Comparison of ENCODE assay signal across 19 mouse cellular contexts in genomic region chr11:35292228-35292747, GRCm38 (mm10).
DNase-seq lines count a peak whose midpoint lies in the region; ATAC-seq lines count a peak whose summit lies in the region.
"Had no signal": no experiment of that assay in that cellular context is flagged by ENCODE, and none has a peak within 500 bp of the region (broad histone marks: within the 10 kb centered on the region; RNA-seq: fewer than 3 reads in every experiment).

No protein-coding gene starts in this region.

- no peak for DNase-seq in heart, embryonic 10.5 days (ENCODE audit: low spot score)
- DNase-seq in heart, postnatal 10 days = no peak
- DNase-seq in heart, postnatal 14 days = no peak
- DNase-seq in neural tube, embryonic 10.5 days (ENCODE audit: extremely low spot score, low spot score) = no peak
- DNase-seq in cerebellum, postnatal 4 days (ENCODE audit: low spot score in 2 of 2) = no peak
- DNase-seq: adrenal gland, adult 2 months; adrenal gland, postnatal 25 days; cerebellum, adult 18-20 months; cerebellum, adult 9-11 months; cerebellum, postnatal 36 days; forebrain, postnatal 0 days; gastrocnemius, postnatal 14 days; kidney, adult 11 months had no signal

- 70% methylated on average over 8 of the region's 8 CpGs for WGBS in heart, embryonic 10.5 days
- WGBS in heart, embryonic 16.5 days = 45% methylated on average over 8 of the region's 8 CpGs
- WGBS in neural tube, embryonic 15.5 days = 64% methylated on average over 8 of the region's 8 CpGs

- H3K4me2 ChIP-seq in heart, embryonic 16.5 days (ENCODE audit: low read depth, low read length) = no peak overlapping the region
- no peak overlapping the region for H3K4me2 ChIP-seq in neural tube, embryonic 15.5 days
- H3K4me2 ChIP-seq: forebrain, embryonic 13.5 days; hindbrain, embryonic 13.5 days had no signal

- no peak overlapping the region for H3K9ac ChIP-seq in heart, embryonic 16.5 days (ENCODE audit: low read length)
- no peak overlapping the region for H3K9ac ChIP-seq in neural tube, embryonic 15.5 days (replicated peaks)
- H3K9ac ChIP-seq: forebrain, embryonic 13.5 days; forebrain, postnatal 0 days; hindbrain, embryonic 13.5 days had no signal

- H3K27ac ChIP-seq in heart, embryonic 10.5 days = peak overlapping the region; percentile 72; the same call in 1 of the 2 replicates
- peak overlapping the region; percentile 85 for H3K27ac ChIP-seq in heart, embryonic 16.5 days (ENCODE audit: low read length)
- H3K27ac ChIP-seq in neural tube, embryonic 15.5 days (replicated peaks) = no peak overlapping the region
- H3K27ac ChIP-seq: embryonic facial prominence, embryonic 10.5 days; forebrain, embryonic 13.5 days; hindbrain, embryonic 13.5 days; hindbrain, postnatal 0 days had no signal

- intact Hi-C loops in heart, postnatal 10 days (cut with DNase I) = no loop called here
- intact Hi-C loops in heart, postnatal 14 days (cut with DNase I) = no loop called here

- H3K27me3 ChIP-seq in heart, embryonic 10.5 days (ENCODE audit: insufficient read depth, poor library complexity, severe bottlenecking) = no peaks in the 10 kb centered on the region
- H3K27me3 ChIP-seq in heart, embryonic 16.5 days (ENCODE audit: control insufficient read depth, insufficient read depth, low read length) = no peaks in the 10 kb centered on the region
- peaks cover 34% of the 10 kb centered on the region for H3K27me3 ChIP-seq in neural tube, embryonic 15.5 days (replicated peaks)

- H3K4me1 ChIP-seq in heart, embryonic 10.5 days = peaks cover 52% of the 10 kb centered on the region
- H3K4me1 ChIP-seq in heart, embryonic 16.5 days (ENCODE audit: control insufficient read depth, insufficient read depth, low read length) = peaks cover 27% of the 10 kb centered on the region
- H3K4me1 ChIP-seq in neural tube, embryonic 15.5 days = peaks cover 13% of the 10 kb centered on the region

- no peaks in the 10 kb centered on the region for H3K9me3 ChIP-seq in heart, embryonic 10.5 days
- H3K9me3 ChIP-seq in heart, embryonic 16.5 days (replicated peaks; ENCODE audit: control insufficient read depth, low read length) = no peaks in the 10 kb centered on the region
- H3K9me3 ChIP-seq in neural tube, embryonic 15.5 days (replicated peaks) = no peaks in the 10 kb centered on the region
- H3K9me3 ChIP-seq: embryonic facial prominence, embryonic 10.5 days; forebrain, embryonic 13.5 days; hindbrain, embryonic 13.5 days had no signal

- no peak overlapping the region for H3K4me3 ChIP-seq in heart, embryonic 10.5 days
- H3K4me3 ChIP-seq in heart, embryonic 16.5 days (ENCODE audit: low read length) = no peak overlapping the region
- H3K4me3 ChIP-seq in neural tube, embryonic 15.5 days (replicated peaks) = no peak overlapping the region
- H3K4me3 ChIP-seq: embryonic facial prominence, embryonic 10.5 days; forebrain, embryonic 13.5 days; hindbrain, embryonic 13.5 days had no signal

- no peak for ATAC-seq in heart, embryonic 16.5 days (replicated peaks; ENCODE audit: extremely low read depth, insufficient read depth, low FRiP score)
- ATAC-seq in neural tube, embryonic 15.5 days (ENCODE audit: low FRiP score) = 0 out of 2 replicates have a peak, but pooled peaks have one; percentile 29
- ATAC-seq: forebrain, embryonic 13.5 days; forebrain, postnatal 0 days; hindbrain, postnatal 0 days had no signal

- no peaks in the 10 kb centered on the region for H3K36me3 ChIP-seq in heart, embryonic 10.5 days
- no peaks in the 10 kb centered on the region for H3K36me3 ChIP-seq in heart, embryonic 16.5 days (ENCODE audit: control insufficient read depth, insufficient read depth)
- no peaks in the 10 kb centered on the region for H3K36me3 ChIP-seq in neural tube, embryonic 15.5 days
- H3K36me3 ChIP-seq: embryonic facial prominence, embryonic 10.5 days; hindbrain, embryonic 13.5 days had no signal
